Mouse (Mus musculus) liver, postnatal 0 days (tissue): Measurements from ENCODE around the gene Tomm20.

ENCODE experiments used
- CTCF ChIP-seq: sonication (generic); IDR thresholded peaks from 2 replicates; pipeline ENCODE4 v1.5.1; 2016; ENCODE audit warnings: antibody characterized with exemption, low read depth
- EP300 ChIP-seq: IDR thresholded peaks from 2 replicates; pipeline ENCODE4 v1.6.1; 2016; ENCODE audit warnings: antibody characterized with exemption, low read depth, mild to moderate bottlenecking

DNA sequence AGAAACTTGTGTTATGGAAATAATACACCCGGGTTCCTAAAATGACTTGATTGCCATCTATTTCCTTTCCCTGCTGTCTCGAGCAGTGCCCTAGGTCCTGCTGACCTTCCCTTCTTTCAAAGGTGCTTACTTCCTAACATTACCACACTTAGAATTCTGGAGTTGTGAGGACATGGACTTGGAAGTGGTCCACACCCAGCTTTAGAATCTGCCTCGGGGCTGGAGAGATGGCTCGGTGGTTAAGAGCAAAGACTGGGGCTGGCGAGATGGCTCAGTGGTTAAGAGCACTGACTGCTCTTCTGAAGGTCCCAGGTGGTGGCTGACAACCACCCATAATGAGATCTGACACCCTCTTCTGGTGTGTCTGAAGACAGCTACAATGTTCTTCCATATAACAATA is 34.4 kb upstream of the Tomm20 start:
- TF ChIP-seq CTCF (no peak), EP300 (no peak)
